Mouse (Mus musculus) layer of hippocampus, postnatal 14 days (tissue): ENCODE measurements around the gene Mars. TPM values are rescaled to one million over a fixed set of nuclear protein-coding genes. Genes with fewer than 3 reads are reported as not detected.
"Not testable (repeated sequence)": the region's sequence is repeated elsewhere in the genome, so short reads cannot be mapped to it uniquely, and the experiment has no call there.

ENCODE experiments used
- DNase-seq, 2 experiments: peaks; one replicate each; pipeline ENCODE4 v3.0.0; 2021 to 2022; ENCODE audit warnings: low spot score in 2 of 2, mixed read lengths in 1 of 2
- total RNA-seq, 2 experiments: library from RNA; stranded (reverse); gene quantifications; 2 replicates each; pipeline ENCODE4 v1.2.3; 2021

The Mars gene
- total RNA-seq, 2 experiments from 2014 or later = 56.3 to 59.4 TPM

GRCm38 (mm10) chr10:127338930-127339682, 27.5 kb upstream of the Mars start:
- peak; percentile 88 to 90 for DNase-seq

- DNase-seq = no peak
Measured at GRCm38 (mm10) chr10:127337536-127338099, 26.0 kb upstream of the Mars start.

DNA sequence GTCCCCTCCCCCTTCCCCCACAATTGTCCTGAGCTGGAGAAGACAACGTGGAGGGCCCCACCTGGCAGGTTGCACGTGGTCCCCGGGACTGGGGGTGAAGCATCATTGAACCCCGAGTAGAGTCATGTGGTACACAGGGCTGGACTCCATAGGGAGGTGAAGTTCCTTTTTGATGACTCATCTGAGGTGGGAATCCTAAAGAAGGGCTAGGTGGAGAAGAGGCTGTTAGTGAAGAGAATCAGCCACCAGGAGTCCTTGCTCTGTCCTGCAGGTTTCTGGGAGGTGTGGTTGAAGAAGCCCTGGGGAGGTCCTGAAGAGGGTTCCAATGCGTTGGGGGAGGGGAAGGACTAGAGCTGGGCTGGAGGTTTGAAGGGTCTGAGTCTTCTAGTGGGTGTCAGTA, 25.4 kb upstream of the Mars start:
- DNase-seq = no peak

DNA sequence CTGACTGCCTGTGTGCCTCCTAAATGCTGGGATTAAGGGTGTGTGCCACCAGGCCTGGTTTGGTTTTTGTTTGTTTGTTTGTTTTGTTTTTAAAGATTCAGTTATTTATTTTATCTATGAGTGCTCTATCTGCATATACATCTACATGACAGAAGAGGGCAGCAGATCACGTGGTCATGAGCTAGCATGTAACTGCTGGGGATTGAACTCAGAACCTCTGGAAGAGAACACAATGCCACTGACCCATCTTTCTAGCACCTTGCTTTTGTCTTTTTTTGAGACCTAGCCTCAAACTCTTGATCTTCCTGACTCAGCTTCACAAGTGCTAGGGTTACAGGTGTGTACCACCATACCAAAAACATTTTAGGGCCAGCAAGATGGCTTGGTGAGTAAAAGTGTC, 23.7 kb upstream of the Mars start:
- DNase-seq = no peak

- DNase-seq = no peak
Measured at GRCm38 (mm10) chr10:127333152-127333551, 21.6 kb upstream of the Mars start.

GRCm38 (mm10) chr10:127332211-127332874, 20.8 kb upstream of the Mars start:
- DNase-seq = no peak

DNA sequence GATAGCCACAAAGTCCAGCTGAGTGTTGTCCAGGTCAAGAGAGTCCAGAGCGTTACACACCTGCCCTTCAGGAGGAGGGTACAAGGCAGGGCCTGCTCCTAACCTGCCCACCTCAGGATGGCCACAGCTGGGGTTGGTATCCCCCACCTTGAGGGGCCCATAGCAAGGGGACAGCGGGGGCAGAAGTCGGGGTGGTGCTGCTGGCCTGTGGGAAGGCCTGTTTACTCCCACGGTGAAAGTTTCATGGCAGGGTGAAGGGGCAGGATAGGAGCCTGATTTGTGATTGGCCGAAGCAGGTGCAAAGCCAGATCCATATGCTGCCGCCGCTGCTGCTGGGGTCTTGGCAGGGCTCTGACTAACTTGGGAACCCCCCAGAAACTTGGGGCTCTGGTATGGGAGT, 18.6 kb upstream of the Mars start:
- DNase-seq = no peak

DNA sequence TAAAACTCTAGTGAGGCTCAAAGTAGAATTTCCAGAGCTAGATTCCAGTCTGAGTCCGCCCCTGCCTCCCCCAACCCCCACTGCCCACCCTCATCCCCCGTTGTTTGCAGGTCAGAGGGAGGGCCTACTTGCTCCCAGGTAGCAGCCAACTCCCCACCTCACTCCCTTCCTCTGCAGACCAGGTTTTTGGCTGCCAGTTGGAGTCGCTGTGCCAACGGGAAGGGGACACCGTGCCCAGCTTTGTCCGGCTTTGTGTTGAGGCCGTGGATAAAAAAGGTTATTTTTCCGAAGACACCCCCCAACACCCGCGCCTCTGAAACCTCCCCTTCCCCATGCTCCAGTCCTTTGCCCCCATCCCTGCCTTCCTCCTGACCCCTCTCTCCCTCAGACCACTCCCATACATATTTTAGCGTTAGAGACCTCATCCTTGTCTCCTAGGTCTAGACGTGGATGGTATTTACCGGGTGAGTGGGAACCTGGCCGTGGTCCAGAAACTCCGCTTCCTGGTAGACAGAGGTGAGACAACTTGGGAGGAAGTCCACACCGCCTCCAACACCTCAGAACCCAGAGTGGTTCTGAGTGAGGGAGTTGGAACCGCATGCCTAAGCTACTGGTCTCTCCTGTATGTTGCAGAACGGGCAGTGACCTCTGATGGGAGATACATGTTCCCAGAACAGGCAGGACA, 16.0 kb upstream of the Mars start:
- no peak for DNase-seq

GRCm38 (mm10) chr10:127326828-127327227, 15.2 kb upstream of the Mars start:
- no peak for DNase-seq

- no peak for DNase-seq
Measured at GRCm38 (mm10) chr10:127326017-127326801, 14.6 kb upstream of the Mars start.

DNA sequence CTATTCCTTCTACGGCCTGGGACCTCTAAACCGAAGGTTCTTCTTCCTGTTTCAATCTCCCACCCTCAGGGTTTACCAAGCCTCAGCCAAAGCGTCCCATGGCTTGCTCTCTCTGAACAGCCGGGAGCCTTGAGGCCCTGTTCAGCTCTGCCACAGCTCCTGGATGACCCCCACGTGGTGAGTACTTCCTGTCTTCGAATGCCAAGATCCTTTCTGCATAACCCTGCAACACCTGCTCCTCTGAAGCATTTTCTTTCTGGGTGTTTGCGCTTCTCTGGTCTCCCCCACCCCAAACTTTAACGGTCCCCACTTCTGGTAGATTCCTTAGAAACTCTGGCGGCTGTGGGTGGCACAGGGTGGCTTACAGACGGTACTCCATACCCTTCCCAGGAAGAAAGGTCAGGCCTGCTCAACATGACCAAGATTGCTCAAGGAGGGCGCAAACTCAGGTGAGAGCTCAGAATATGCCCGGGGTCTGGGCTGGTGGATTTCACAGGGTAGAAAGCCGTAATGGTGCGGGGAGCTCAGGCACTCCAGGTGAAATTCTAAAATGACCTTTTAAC, 13.9 kb upstream of the Mars start:
- no peak for DNase-seq

- no peak for DNase-seq
Measured at GRCm38 (mm10) chr10:127324495-127324894, 12.9 kb upstream of the Mars start.

DNA sequence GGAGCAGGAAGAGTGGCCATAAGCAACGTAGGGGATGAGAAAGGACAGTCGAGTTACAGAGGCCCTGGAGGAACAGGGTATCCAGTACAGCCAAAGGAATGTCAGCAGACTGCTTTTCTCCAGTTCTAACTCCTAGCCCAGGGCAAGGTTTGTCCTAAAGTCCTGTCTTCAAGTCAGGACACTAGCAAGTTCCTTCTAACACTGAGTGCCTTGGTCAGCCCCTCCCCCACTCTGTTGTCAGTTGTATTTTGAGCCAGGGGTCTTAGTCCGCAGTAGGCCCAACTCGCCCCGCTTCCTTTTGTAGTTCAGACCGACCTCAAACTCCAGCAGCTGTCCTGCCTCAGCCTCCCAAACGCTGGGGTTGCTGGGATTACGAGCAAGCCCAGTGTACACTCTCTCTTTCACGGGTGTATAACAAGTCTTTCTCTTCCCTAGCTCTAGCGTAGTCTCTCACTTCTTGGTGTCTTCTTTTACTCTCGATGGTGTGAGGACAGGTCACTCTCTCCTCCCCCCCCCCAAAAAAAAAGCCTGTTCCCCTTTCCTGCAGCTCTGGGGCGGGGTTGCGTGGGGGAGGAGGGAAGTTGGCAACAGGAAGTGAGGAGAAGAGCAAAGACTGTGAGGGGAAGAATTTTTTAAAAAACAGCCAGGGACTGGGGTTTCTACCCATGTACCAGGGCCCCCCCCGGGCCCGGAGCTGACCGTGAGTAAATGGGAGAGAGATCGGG, 11.7 kb upstream of the Mars start:
- DNase-seq = no peak

- no peak for DNase-seq
Measured at GRCm38 (mm10) chr10:127322669-127323068, 11.1 kb upstream of the Mars start.

GRCm38 (mm10) chr10:127322178-127322577, 10.6 kb upstream of the Mars start:
- no peak for DNase-seq

DNA sequence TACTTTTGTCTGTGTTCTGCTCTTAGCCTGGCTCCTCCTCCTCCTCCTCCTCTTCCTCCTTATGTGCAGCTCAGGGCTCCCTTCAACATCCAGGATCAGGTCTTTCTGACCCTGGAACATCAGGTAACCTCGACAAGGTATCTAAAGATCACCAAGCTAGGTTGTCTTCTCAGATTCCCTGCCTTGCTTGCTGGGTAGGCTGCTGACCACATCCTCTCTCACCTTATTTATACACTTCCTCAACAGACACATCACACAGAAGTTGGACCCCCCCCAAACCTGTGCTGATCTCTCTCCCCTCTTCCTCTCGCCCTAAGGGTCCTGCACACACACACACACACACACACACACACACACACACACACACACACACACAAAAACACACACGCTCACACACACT, 10.0 kb upstream of the Mars start, which contains the start of gene Arhgap9:
TSS of gene Arhgap9 (plus strand) at position 344 of the 400 bp plus-strand sequence.
- DNase-seq = no peak

GRCm38 (mm10) chr10:127319969-127320368, 8.4 kb upstream of the Mars start:
- no peak for DNase-seq

DNA sequence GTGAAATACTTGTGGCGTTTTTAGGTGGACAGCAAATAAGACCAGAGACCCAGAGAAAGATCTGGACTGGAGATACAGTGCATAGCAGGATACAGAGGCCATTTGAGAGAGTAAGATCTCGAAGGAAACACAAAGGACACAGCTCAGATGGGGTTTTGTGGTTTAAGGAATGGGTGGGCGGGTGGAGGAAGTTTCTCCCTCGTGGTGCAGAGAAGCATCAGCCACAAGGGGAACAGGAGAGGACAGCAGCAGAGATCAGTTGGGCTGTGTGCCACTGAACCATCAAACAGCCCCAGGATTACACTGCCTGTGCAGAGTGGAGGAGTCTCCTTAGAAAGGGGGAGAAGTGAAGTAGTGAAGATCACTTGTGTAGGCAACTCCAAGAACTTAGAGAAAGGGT, 6.4 kb upstream of the Mars start:
- DNase-seq = no peak

- DNase-seq = no peak
Measured at GRCm38 (mm10) chr10:127317277-127317676, 5.7 kb upstream of the Mars start.

DNA sequence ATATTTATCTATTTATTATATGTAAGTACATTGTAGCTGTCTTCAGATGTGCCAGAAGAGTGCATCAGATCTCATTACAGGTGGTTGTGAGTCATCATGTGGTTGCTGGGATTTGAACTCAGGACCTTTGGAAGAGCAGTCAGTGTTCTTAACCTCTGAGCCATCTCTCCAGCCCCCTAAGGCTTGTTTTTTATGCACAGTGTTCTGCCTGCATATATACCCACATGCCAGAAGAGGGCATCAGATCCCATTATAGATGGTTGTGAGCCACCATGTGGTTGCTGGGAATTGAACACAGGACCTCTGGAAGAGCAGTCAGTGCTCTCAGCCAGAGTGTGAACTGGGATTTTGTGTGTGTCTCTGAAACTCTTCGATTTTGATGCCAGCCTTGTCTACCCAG, 3.4 kb upstream of the Mars start:
- not testable (repeated sequence) for DNase-seq
